Mouse (Mus musculus) liver, embryonic 16.5 days (tissue): ENCODE measurements around the gene Prss50. TPM values are rescaled to one million over a fixed set of nuclear protein-coding genes. Genes with fewer than 3 reads are reported as not detected.

ENCODE experiments used
- ATAC-seq: fragments of 200-750 bp; cut with Nextera tagmentation; 2 replicates; pipeline ENCODE4 v1.8.0; 2017; ENCODE audit warnings: low read depth, mild to moderate bottlenecking, moderate number of reproducible peaks, moderate library complexity
- H3K27ac ChIP-seq: fragments of 300-500 bp; sonication (generic); 2 replicates; pipeline ENCODE4 v1.5.1; 2014; ENCODE audit warnings: mild to moderate bottlenecking, low read length
- H3K27me3 ChIP-seq: fragments of 300-500 bp; sonication (generic); 2 replicates; pipeline ENCODE4 v1.6.1; 2014; ENCODE audit warnings: low read depth, low read length, mixed read lengths; ENCODE audit not compliant: control insufficient read depth, insufficient read depth
- H3K36me3 ChIP-seq: fragments of 300-500 bp; sonication (generic); 2 replicates; pipeline ENCODE4 v1.6.1; 2014; ENCODE audit warnings: mild to moderate bottlenecking; ENCODE audit not compliant: control insufficient read depth, insufficient read depth
- H3K4me1 ChIP-seq: fragments of 300-500 bp; sonication (generic); 2 replicates; pipeline ENCODE4 v1.6.1; 2014; ENCODE audit warnings: low read depth, low read length, mixed read lengths; ENCODE audit not compliant: control insufficient read depth
- H3K4me2 ChIP-seq: fragments of 300-500 bp; sonication (generic); 2 replicates; pipeline ENCODE4 v1.6.1; 2014; ENCODE audit warnings: low read depth, low read length, mixed read lengths
- H3K4me3 ChIP-seq: fragments of 300-500 bp; sonication (generic); 2 replicates; pipeline ENCODE4 v1.5.1; 2014; ENCODE audit warnings: low read depth, mild to moderate bottlenecking, low read length
- H3K9ac ChIP-seq: fragments of 300-500 bp; sonication (generic); 2 replicates; pipeline ENCODE4 v1.6.1; 2014; ENCODE audit warnings: low read depth, low read length
- H3K9me3 ChIP-seq: fragments of 300-500 bp; sonication (generic); replicated peaks from 2 replicates; pipeline ENCODE4 v1.6.1; 2016; ENCODE audit warnings: low read length; ENCODE audit not compliant: control insufficient read depth
- WGBS: fragments of 180-500 bp; shearing (Covaris S2); extraction: QIAGEN DNeasy Blood & Tissue Kit; methylation state at CpG from one replicate; pipeline ENCODE4 v1.1.7; 2014; ENCODE audit not compliant: insufficient replicate concordance; 5-methylcytosine and 5-hydroxymethylcytosine counted together
- polyA plus RNA-seq: library from polyadenylated mRNA; unstranded; fragments of >200 nt; fragmentation: Nextera tagmentation; extraction: Ambion mirVana; gene quantifications from 2 replicates; pipeline ENCODE4 v1.2.1, GENCODE M21; 2015

The Prss50 gene
- polyA plus RNA-seq, 1 experiment from 2014 or later = 8.2 TPM

DNA sequence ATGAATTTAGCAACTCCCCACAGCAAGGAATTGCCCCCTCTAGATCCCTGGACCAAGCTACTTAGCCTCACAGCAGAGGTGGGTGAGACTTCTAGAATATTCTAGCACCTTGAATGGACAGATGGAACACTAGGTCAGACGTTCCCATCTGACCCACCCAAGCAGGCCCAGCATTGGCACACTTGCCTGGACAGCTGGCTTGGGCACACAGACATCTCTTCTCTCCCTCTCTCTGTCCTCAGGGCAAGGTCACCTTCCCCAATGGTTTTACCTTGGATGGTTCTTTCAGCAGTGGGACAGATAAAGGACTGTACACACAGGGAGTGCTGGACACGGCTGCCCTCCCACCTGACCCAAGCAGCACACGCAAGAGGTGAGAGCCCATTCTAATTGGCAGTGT, 34.8 kb downstream of the Prss50 start:
- Histone ChIP-seq H3K9me3 (no peaks in the 10 kb centered on the region), H3K27ac (no peak overlapping the region), H3K4me1 (peaks cover 14% of the 10 kb centered on the region), H3K9ac (no peak overlapping the region), H3K27me3 (no peaks in the 10 kb centered on the region), H3K4me3 (no peak overlapping the region), H3K4me2 (no peak overlapping the region), H3K36me3 (no peaks in the 10 kb centered on the region)
- ATAC-seq = no peak
- 66% methylated on average over 3 of the region's 3 CpGs for WGBS

DNA sequence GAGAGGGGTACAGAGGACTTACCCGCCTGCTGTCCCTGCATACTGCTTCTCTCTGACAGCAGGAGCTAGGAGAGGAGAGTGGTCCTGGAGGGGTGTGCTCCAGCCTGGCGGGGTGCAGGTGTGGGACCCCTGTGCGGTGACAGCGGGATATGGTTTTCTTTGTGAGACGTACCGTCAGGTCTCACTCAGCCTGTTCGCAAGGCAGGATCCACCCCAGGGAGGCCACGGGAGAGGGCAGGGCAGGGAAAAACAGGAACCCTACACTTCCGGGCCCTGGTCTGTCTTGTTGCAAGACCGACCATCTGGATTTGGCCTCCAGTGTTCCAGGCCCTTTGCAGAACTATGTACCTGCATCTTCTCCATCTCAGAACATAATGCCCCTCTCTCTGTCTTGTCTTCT, 35.7 kb downstream of the Prss50 start:
- Histone ChIP-seq H3K9ac (no peak overlapping the region), H3K4me2 (no peak overlapping the region)

DNA sequence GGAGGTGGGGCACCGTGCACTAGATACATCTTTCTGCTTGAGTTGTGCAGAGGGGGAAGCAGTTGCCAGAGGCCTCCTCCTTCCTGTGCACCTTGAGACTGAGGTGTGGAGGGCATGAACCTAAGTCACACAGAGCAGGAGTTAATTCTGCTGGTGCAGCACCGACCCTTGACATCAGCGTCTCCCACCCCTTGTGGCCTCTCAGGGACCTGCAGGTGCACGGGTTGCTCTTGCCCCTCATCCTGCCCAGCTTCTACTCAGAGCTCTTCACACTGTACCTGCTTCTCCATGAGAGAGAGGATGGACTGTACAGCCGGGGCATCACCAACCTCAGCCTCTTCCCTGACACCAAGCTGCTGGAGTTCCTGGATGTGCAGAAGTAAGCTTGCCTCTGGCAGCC, 37.7 kb downstream of the Prss50 start:
- no peak overlapping the region for H3K27ac ChIP-seq
- H3K9me3 ChIP-seq = no peaks in the 10 kb centered on the region
- no peak overlapping the region for H3K4me3 ChIP-seq
- no peaks in the 10 kb centered on the region for H3K36me3 ChIP-seq
- peaks cover 8% of the 10 kb centered on the region for H3K4me1 ChIP-seq
- no peak overlapping the region for H3K9ac ChIP-seq
- H3K4me2 ChIP-seq = no peak overlapping the region
- ATAC-seq = no peak
- no peaks in the 10 kb centered on the region for H3K27me3 ChIP-seq
- 46% methylated on average over 5 of the region's 5 CpGs for WGBS

More for the DNA sequence above, 35.7 kb downstream of the Prss50 start:
- WGBS = 37% methylated on average over 10 of the region's 10 CpGs
- no peak for ATAC-seq
- H3K27ac ChIP-seq = no peak overlapping the region
- H3K4me1 ChIP-seq = peaks cover 14% of the 10 kb centered on the region
- H3K9me3 ChIP-seq = no peaks in the 10 kb centered on the region
- no peaks in the 10 kb centered on the region for H3K36me3 ChIP-seq
- H3K27me3 ChIP-seq = no peaks in the 10 kb centered on the region
- no peak overlapping the region for H3K4me3 ChIP-seq

DNA sequence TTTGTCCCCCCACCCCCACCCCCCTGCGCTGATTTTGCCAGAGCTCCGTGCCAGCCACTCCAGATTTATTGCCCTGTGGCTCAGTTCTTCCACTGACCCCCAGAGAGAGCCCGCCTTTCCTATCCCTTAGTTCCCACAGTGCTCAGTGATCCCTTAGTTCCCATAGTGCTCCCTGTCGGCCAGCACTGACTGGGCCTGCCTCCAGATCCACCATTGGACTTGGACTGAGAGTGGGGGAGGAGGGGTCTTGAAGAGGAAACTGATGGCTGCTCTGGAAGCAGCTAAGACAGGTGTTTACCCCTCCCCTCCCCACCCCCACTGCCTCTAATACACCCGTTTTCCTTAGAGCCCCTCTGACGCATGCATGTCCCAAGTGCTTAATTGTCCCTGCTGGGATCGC, 38.2 kb downstream of the Prss50 start:
- no peak for ATAC-seq
- no peak overlapping the region for H3K9ac ChIP-seq
- H3K27ac ChIP-seq = no peak overlapping the region
- 42% methylated on average over 7 of the region's 7 CpGs for WGBS
- peaks cover 3% of the 10 kb centered on the region for H3K4me1 ChIP-seq
- H3K4me3 ChIP-seq = no peak overlapping the region
- H3K4me2 ChIP-seq = no peak overlapping the region
- no peaks in the 10 kb centered on the region for H3K9me3 ChIP-seq
- H3K36me3 ChIP-seq = no peaks in the 10 kb centered on the region
- no peaks in the 10 kb centered on the region for H3K27me3 ChIP-seq

DNA sequence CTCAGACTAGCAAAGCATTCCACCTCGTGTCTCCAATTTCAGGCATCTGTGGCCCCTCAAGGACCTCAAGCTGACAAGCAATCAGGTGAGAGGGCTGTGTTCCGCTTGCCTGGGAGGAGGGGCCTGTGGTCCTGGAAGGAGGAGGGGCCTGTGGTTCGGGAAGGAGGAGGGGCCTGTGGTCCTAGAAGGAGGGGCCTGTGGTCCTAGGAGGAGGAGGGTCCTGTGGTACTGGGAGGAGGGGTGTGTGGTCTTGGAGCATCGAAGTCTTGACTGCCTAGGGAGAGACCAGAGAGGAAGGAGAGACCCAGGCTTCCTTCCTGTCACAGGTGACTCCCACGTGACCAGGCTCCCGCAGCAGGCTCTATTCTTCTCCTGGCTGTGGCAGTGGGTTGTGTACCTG, 38.8 kb downstream of the Prss50 start:
- H3K9ac ChIP-seq = no peak overlapping the region
- no peaks in the 10 kb centered on the region for H3K9me3 ChIP-seq
- H3K27ac ChIP-seq = no peak overlapping the region
- peaks cover 2% of the 10 kb centered on the region for H3K4me1 ChIP-seq
- H3K4me3 ChIP-seq = no peak overlapping the region
- H3K36me3 ChIP-seq = no peaks in the 10 kb centered on the region
- no peak for ATAC-seq
- H3K4me2 ChIP-seq = no peak overlapping the region
- no peaks in the 10 kb centered on the region for H3K27me3 ChIP-seq
- WGBS = 7% methylated on average over 6 of the region's 6 CpGs

DNA sequence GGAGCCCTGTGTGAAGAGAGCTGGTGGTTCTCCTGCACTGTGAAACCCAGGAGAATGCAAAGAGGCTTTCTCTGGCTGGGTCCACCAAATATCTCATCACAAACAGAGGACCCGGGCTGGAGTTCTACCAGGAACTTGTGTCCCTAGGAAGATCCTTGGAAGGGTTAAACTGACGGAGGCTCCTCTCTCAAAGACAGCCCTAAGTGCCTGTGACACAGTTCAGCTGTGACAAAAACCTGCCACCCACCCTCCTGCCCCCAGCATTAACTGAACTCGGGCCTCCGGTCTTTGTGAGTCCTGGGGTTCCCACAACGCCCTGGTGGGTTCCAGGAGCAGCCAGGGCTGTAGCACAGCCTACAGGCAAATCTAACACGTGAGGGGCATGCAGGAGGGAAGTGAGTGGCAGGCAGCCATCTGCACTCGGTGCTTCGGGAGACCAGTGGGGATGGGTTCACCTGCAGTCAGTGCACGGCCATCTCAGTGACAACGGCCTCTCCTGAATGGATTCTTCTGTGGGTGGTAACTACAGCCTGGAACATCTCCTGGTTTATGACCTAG, 41.8 kb downstream of the Prss50 start:
- 55% methylated on average over 10 of the region's 10 CpGs for WGBS
- H3K36me3 ChIP-seq = no peaks in the 10 kb centered on the region
- H3K9ac ChIP-seq = no peak overlapping the region
- no peak for ATAC-seq
- no peaks in the 10 kb centered on the region for H3K27me3 ChIP-seq
- no peak overlapping the region for H3K27ac ChIP-seq
- H3K4me2 ChIP-seq = no peak overlapping the region
- no peak overlapping the region for H3K4me3 ChIP-seq
- H3K9me3 ChIP-seq = no peaks in the 10 kb centered on the region
- H3K4me1 ChIP-seq = no peaks in the 10 kb centered on the region

DNA sequence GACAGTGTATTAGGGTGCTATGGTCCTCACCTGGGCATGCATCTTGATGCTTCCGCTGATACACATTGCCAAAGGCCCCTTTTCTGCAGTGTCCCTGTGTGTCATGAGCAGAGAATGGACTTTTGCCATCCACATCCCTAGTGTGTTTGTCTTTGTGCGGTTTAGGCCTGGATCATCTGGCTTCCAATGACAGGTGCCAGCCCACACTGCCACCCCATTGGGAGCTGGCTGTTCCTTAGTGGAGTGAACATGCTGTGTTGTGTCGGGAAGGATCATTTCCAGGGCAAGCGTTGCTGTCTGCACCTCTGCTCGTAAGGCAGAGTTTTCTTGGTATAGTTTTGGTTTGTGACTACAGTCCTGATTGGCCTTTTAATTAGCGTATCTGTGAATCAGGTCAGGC, 43.4 kb downstream of the Prss50 start:
- H3K4me1 ChIP-seq = no peaks in the 10 kb centered on the region

DNA sequence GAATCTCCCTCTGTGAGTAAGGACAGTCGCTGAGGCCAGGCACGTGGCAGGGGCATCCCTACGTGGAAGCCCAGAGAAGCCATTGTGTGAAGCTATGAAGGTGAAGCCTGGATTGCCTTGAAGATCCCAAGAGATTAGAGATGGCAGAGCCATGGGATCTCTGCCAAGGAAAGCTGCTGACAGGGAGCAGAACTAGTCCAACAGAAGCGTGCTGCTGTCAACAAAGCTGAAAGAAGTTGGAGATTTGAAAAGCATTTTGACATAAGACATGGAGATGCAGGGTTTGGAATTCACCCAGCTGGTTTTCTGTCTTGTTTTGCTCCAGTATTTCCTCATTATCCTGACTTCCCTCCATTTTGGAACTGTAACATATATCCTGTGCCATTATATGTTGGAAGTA, 44.5 kb downstream of the Prss50 start:
- 78% methylated on average over 4 of the region's 4 CpGs for WGBS
- Histone ChIP-seq H3K27ac (no peak overlapping the region), H3K27me3 (no peaks in the 10 kb centered on the region), H3K9ac (no peak overlapping the region), H3K4me3 (no peak overlapping the region), H3K4me1 (no peaks in the 10 kb centered on the region), H3K36me3 (no peaks in the 10 kb centered on the region), H3K9me3 (no peaks in the 10 kb centered on the region), H3K4me2 (no peak overlapping the region)
- no peak for ATAC-seq

More for the DNA sequence above, 43.4 kb downstream of the Prss50 start:
- H3K27ac ChIP-seq = no peak overlapping the region
- H3K27me3 ChIP-seq = no peaks in the 10 kb centered on the region
- no peak overlapping the region for H3K4me2 ChIP-seq
- ATAC-seq = no peak
- no peak overlapping the region for H3K9ac ChIP-seq
- H3K36me3 ChIP-seq = no peaks in the 10 kb centered on the region
- WGBS = 70% methylated on average over 6 of the region's 6 CpGs
- H3K4me3 ChIP-seq = no peak overlapping the region
- no peaks in the 10 kb centered on the region for H3K9me3 ChIP-seq

DNA sequence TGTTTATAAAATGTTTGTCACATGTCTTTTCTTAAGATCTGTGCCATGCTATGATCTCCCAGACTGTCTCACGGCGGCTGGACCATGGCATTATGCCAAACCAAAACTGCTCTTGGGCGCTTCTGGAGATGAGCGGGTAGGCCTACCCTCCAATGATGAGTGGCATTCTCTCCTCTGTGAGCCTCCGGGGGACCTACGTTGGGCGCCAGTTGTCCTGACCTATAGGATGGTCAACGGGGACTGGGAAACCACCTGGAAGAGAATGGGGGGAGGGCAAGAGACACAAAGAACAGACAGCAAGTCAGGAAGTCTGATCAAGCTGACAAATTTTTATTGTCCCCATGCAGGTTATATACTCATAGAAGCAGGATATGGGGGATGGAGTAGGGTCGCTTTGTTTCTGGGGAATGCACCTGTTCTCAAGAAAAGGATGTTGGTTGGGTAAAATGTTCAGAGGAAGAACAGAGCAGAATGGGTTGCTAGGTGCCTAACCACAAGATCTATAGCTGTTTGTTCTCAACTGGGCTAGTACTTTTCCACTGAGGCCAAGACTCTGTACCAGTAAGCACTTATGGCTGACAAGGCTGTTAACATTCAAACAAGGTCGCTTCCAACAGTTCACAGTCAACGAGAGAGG, 49.6 kb downstream of the Prss50 start:
- Histone ChIP-seq H3K4me3 (no peak overlapping the region), H3K27ac (no peak overlapping the region), H3K4me1 (no peaks in the 10 kb centered on the region), H3K9ac (no peak overlapping the region), H3K9me3 (no peaks in the 10 kb centered on the region), H3K4me2 (no peak overlapping the region), H3K36me3 (no peaks in the 10 kb centered on the region), H3K27me3 (no peaks in the 10 kb centered on the region)
- 76% methylated on average over 11 of the region's 11 CpGs for WGBS
- no peak for ATAC-seq
